Mouse (Mus musculus) fat pad, adult 2 months (tissue): ENCODE data around the gene Olfr732.

ENCODE experiments used
- DNase-seq: peaks from one replicate; pipeline ENCODE4 v3.0.0-alpha.2; 2011; ENCODE audit warnings: low read depth, low spot score; ENCODE audit errors: extremely low read depth

Olfr732 gene

GRCm38 (mm10) chr14:50284106-50284505 is at the start of gene Olfr732:
Gene Olfr732, minus strand, starts transcription at chr14:50284206.
- no peak for DNase-seq

- no peak for DNase-seq
Measured at GRCm38 (mm10) chr14:50326661-50327060, 42.7 kb upstream of the Olfr732 start, which contains the start of gene Olfr734. Gene Olfr734, minus strand, starts transcription at chr14:50326761.

DNA sequence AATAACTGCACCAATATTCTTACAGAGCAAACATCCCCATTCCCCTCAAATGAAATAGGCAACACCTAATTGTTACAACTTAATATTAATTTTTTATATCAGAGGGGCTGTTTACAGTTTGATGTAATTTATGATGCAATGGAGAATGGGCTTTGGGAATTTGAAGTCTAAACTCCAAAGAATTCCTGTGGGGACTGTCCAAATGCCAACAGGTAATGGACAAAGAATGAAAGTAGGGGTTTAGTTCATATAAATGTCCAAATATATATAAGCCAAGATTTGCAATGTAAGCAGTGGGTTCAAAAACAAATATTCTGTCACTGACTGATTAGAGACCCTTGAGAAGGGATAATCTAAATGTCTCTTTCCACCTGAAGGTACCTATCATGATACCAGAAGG is 17.4 kb upstream of the Olfr732 start, which contains the start of gene Olfr733:
TSS of gene Olfr733 (minus strand) at position 101 of the 400 bp plus-strand sequence.
- no peak for DNase-seq

- no peak for DNase-seq
Measured at GRCm38 (mm10) chr14:50241766-50242165, 42.2 kb downstream of the Olfr732 start, which contains the start of gene Olfr731. Gene Olfr731, minus strand, starts transcription at chr14:50241866.
